Mouse (Mus musculus): ENCODE data around the gene Tex33.

The Tex33 gene

GRCm38 (mm10) chr15:78414157-78414556 is 18.4 kb upstream of the Tex33 start:
- DNase-seq (ENCODE audit: low spot score), result no peak

GRCm38 (mm10) chr15:78413719-78414117 is 18.0 kb upstream of the Tex33 start:
- no peak for DNase-seq (ENCODE audit: low spot score)

- no peak for DNase-seq (ENCODE audit: low spot score)
Observed at GRCm38 (mm10) chr15:78413083-78413718, 17.5 kb upstream of the Tex33 start.

- DNase-seq (ENCODE audit: low spot score), result no peak
Observed at GRCm38 (mm10) chr15:78409570-78410052, 13.9 kb upstream of the Tex33 start.

GRCm38 (mm10) chr15:78406293-78406934 is 10.7 kb upstream of the Tex33 start, which contains the start of gene Mpst:
TSS of gene Mpst (plus strand) at chr15:78406416.
- peak; percentile 87 for DNase-seq (ENCODE audit: low spot score)

GRCm38 (mm10) chr15:78405517-78406211 is 10.0 kb upstream of the Tex33 start, which contains the start of gene Tst:
TSS of gene Tst (minus strand) at chr15:78405907.
- peak; percentile 96 for DNase-seq (ENCODE audit: low spot score)

GRCm38 (mm10) chr15:78405098-78405497 is 9.4 kb upstream of the Tex33 start:
- no peak for DNase-seq (ENCODE audit: low spot score)

GRCm38 (mm10) chr15:78403896-78404295 is 8.2 kb upstream of the Tex33 start:
- DNase-seq (ENCODE audit: low spot score), result peak; percentile 86

GRCm38 (mm10) chr15:78403301-78403741 is 7.6 kb upstream of the Tex33 start:
- peak; percentile 86 for DNase-seq (ENCODE audit: low spot score)

GRCm38 (mm10) chr15:78402423-78402822 is 6.7 kb upstream of the Tex33 start:
- peak; percentile 81 for DNase-seq (ENCODE audit: low spot score)

GRCm38 (mm10) chr15:78401921-78402320 is 6.2 kb upstream of the Tex33 start:
- peak; percentile 77 for DNase-seq (ENCODE audit: low spot score)

GRCm38 (mm10) chr15:78401345-78401744 is 5.6 kb upstream of the Tex33 start:
- DNase-seq (ENCODE audit: low spot score), result no peak

- DNase-seq (ENCODE audit: low spot score), result no peak
Observed at GRCm38 (mm10) chr15:78390855-78391254, 4.9 kb downstream of the Tex33 start.

GRCm38 (mm10) chr15:78385564-78385963 is 10.1 kb downstream of the Tex33 start:
- DNase-seq (ENCODE audit: low spot score), result no peak

- no peak for DNase-seq (ENCODE audit: low spot score)
Observed at GRCm38 (mm10) chr15:78384220-78385116, 11.2 kb downstream of the Tex33 start.

GRCm38 (mm10) chr15:78383450-78384219 is 12.1 kb downstream of the Tex33 start:
- peak; percentile 53 for DNase-seq (ENCODE audit: low spot score)

GRCm38 (mm10) chr15:78382115-78382514 is 13.6 kb downstream of the Tex33 start:
- DNase-seq (ENCODE audit: low spot score), result no peak

- DNase-seq (ENCODE audit: low spot score), result no peak
Observed at GRCm38 (mm10) chr15:78380741-78381140, 15.0 kb downstream of the Tex33 start.

- DNase-seq (ENCODE audit: low spot score), result no peak
Observed at GRCm38 (mm10) chr15:78380208-78380607, 15.5 kb downstream of the Tex33 start.

GRCm38 (mm10) chr15:78378556-78378955 is 17.2 kb downstream of the Tex33 start:
- DNase-seq (ENCODE audit: low spot score), result no peak

- DNase-seq (ENCODE audit: low spot score), result no peak
Observed at GRCm38 (mm10) chr15:78377859-78378258, 17.9 kb downstream of the Tex33 start.

Data from testis, postnatal 10 days (tissue).